Mouse (Mus musculus) NIH3T3 (cell line): ENCODE measurements around the gene Ncbp2.
"Not testable (repeated sequence)": the region's sequence is repeated elsewhere in the genome, so short reads cannot be mapped to it uniquely, and the experiment has no call there.

Source experiments
- DNase-seq: peaks from one replicate; pipeline ENCODE4 v3.0.0-alpha.2; 2012; ENCODE audit warnings: low read depth

The Ncbp2 gene

GRCm38 (mm10) chr16:31935091-31935979, 13.0 kb upstream of the Ncbp2 start:
- peak; percentile 31 for DNase-seq

GRCm38 (mm10) chr16:31936568-31936967, 11.7 kb upstream of the Ncbp2 start:
- no peak for DNase-seq

GRCm38 (mm10) chr16:31938856-31939255, 9.5 kb upstream of the Ncbp2 start:
- no peak for DNase-seq

GRCm38 (mm10) chr16:31940586-31940985, 7.7 kb upstream of the Ncbp2 start:
- DNase-seq: no peak

- DNase-seq: peak; percentile 76
Observed at GRCm38 (mm10) chr16:31943980-31944379, 4.3 kb upstream of the Ncbp2 start.

GRCm38 (mm10) chr16:31944698-31945255, 3.5 kb upstream of the Ncbp2 start:
- DNase-seq: no peak

GRCm38 (mm10) chr16:31945372-31945771, 2.9 kb upstream of the Ncbp2 start:
- no peak for DNase-seq

- not testable (repeated sequence) for DNase-seq
Observed at GRCm38 (mm10) chr16:31945986-31946385, 2.3 kb upstream of the Ncbp2 start.

- DNase-seq: peak; percentile 29
Observed at GRCm38 (mm10) chr16:31947333-31947732, 980 bp upstream of the Ncbp2 start.

GRCm38 (mm10) chr16:31947901-31948316, 404 bp upstream of the Ncbp2 start:
- no peak for DNase-seq

GRCm38 (mm10) chr16:31963224-31963623, 14.9 kb downstream of the Ncbp2 start:
- no peak for DNase-seq

GRCm38 (mm10) chr16:31975258-31975657, 26.9 kb downstream of the Ncbp2 start:
- no peak for DNase-seq

- DNase-seq: peak; percentile 63
Observed at GRCm38 (mm10) chr16:31979501-31979900, 31.2 kb downstream of the Ncbp2 start.

- DNase-seq: no peak
Observed at GRCm38 (mm10) chr16:31980946-31981345, 32.6 kb downstream of the Ncbp2 start.

- DNase-seq: peak; percentile 33
Observed at GRCm38 (mm10) chr16:31992039-31992438, 43.7 kb downstream of the Ncbp2 start.

- no peak for DNase-seq
Observed at GRCm38 (mm10) chr16:31993195-31993594, 44.9 kb downstream of the Ncbp2 start.

GRCm38 (mm10) chr16:31993946-31994345, 45.6 kb downstream of the Ncbp2 start:
- peak; percentile 45 for DNase-seq

GRCm38 (mm10) chr16:31996371-31996770, 48.1 kb downstream of the Ncbp2 start:
- DNase-seq: no peak

GRCm38 (mm10) chr16:32002509-32003477, 54.5 kb downstream of the Ncbp2 start, which contains the start of gene Senp5:
Senp5 (minus strand) TSS chr16:32003287.
- peak; percentile 97 for DNase-seq

GRCm38 (mm10) chr16:32004731-32005130, 56.4 kb downstream of the Ncbp2 start:
- DNase-seq: peak; percentile 41

GRCm38 (mm10) chr16:32008529-32009293, 60.4 kb downstream of the Ncbp2 start:
- no peak for DNase-seq
